Mouse (Mus musculus) CH12.LX (cell line): ENCODE results near the gene Crat. TPM values are rescaled to one million over a fixed set of nuclear protein-coding genes. Genes with fewer than 3 reads are reported as not detected.

Source experiments
- DNase-seq: peaks from one replicate; pipeline ENCODE4 v3.0.0-alpha.2; 2013; ENCODE audit errors: extremely low read depth
- H3K27ac ChIP-seq: 2 replicates; pipeline ENCODE4 v1.5.1; 2012; ENCODE audit warnings: low read depth, mild to moderate bottlenecking, control low read depth, moderate library complexity; ENCODE audit not compliant: insufficient read depth
- H3K27me3 ChIP-seq: replicated peaks from 2 replicates; pipeline ENCODE3; 2012; ENCODE audit warnings: inconsistent platforms
- H3K36me3 ChIP-seq, 2 experiments: replicated peaks in 1 of 2; 2 replicates each; pipeline versions ENCODE3 to v1.6.1; 2012; ENCODE audit warnings: inconsistent platforms in 1 of 2, low read length in 1 of 2, mild to moderate bottlenecking in 1 of 2, mixed read lengths in 1 of 2, moderate library complexity in 1 of 2; ENCODE audit not compliant: control insufficient read depth in 1 of 2, insufficient read depth in 1 of 2
- H3K4me1 ChIP-seq, 2 experiments: 2 replicates each; pipeline ENCODE4 v1.6.1; 2012; ENCODE audit warnings: inconsistent platforms in 1 of 2, moderate library complexity in 1 of 2; ENCODE audit not compliant: insufficient read depth in 2 of 2, control insufficient read depth in 1 of 2
- H3K4me2 ChIP-seq: 2 replicates; pipeline ENCODE4 v1.6.1; 2012; ENCODE audit warnings: low read depth, mild to moderate bottlenecking, control low read depth; ENCODE audit not compliant: poor library complexity, insufficient read depth, severe bottlenecking
- H3K4me3 ChIP-seq, 3 experiments: fragments of 150-350 bp in 1 of 3; sonication (generic) in 1 of 3; replicated peaks in 1 of 3; 2 replicates each; pipeline versions ENCODE3 to v1.5.1; 2011 to 2012; ENCODE audit warnings: low read depth in 2 of 3, low read length in 2 of 3, mild to moderate bottlenecking in 2 of 3, moderate library complexity in 2 of 3, control low read depth in 1 of 3, improper control_type of control experiment in 1 of 3, inconsistent platforms in 1 of 3, mixed read lengths in 1 of 3; ENCODE audit not compliant: poor library complexity in 1 of 3
- H3K79me2 ChIP-seq: replicated peaks from 2 replicates; pipeline ENCODE4 v1.6.1; 2012; ENCODE audit warnings: mild to moderate bottlenecking, moderate library complexity; ENCODE audit not compliant: control insufficient read depth, poor library complexity, insufficient read depth, severe bottlenecking; ENCODE audit errors: extremely low read depth
- H3K9ac ChIP-seq: 2 replicates; pipeline ENCODE4 v1.6.1; 2012; ENCODE audit warnings: low read depth, mild to moderate bottlenecking, control low read depth, moderate library complexity; ENCODE audit not compliant: insufficient read depth
- H3K9me3 ChIP-seq: replicated peaks from 2 replicates; pipeline ENCODE3; 2012; ENCODE audit warnings: low read length, inconsistent platforms, mixed read lengths
- CHD1 ChIP-seq: IDR thresholded peaks from 2 replicates; pipeline ENCODE4 v1.6.1; 2012; ENCODE audit warnings: low read depth, low read length, improper control_type of control experiment, inconsistent platforms
- CHD2 ChIP-seq: IDR thresholded peaks from 2 replicates; pipeline ENCODE4 v1.6.1; 2011; ENCODE audit warnings: low read length, improper control_type of control experiment
- CTCF ChIP-seq, 2 experiments: IDR thresholded peaks in 1 of 2; conservative IDR thresholded peaks in 1 of 2; 2 replicates each; pipeline ENCODE4 v1.5.1; 2011 to 2012; ENCODE audit warnings: low read depth in 2 of 2, low read length in 2 of 2, improper control_type of control experiment in 1 of 2, inconsistent platforms in 1 of 2, mild to moderate bottlenecking in 1 of 2, moderate library complexity in 1 of 2
- ELF1 ChIP-seq: IDR thresholded peaks from 2 replicates; pipeline ENCODE4 v1.6.1; 2014; ENCODE audit warnings: low read depth, mild to moderate bottlenecking, inconsistent platforms, low read length, improper control_type of control experiment
- EP300 ChIP-seq: IDR thresholded peaks from 2 replicates; pipeline ENCODE4 v1.6.1; 2011; ENCODE audit warnings: low read length, improper control_type of control experiment
- IRF4 ChIP-seq: IDR thresholded peaks from 2 replicates; pipeline ENCODE4 v1.6.1; 2014; ENCODE audit warnings: low read depth, mild to moderate bottlenecking, inconsistent platforms, low read length, improper control_type of control experiment
- JUND ChIP-seq: conservative IDR thresholded peaks from 2 replicates; pipeline ENCODE4 v1.6.1; 2011; ENCODE audit warnings: low read depth, low read length, improper control_type of control experiment
- MAFK ChIP-seq: IDR thresholded peaks from 2 replicates; pipeline ENCODE4 v1.6.1; 2011; ENCODE audit warnings: low read length, improper control_type of control experiment; ENCODE audit not compliant: insufficient replicate concordance
- MAX ChIP-seq: IDR thresholded peaks from 2 replicates; pipeline ENCODE4 v1.6.1; 2011; ENCODE audit warnings: low read length, improper control_type of control experiment
- MAZ ChIP-seq: IDR thresholded peaks from 2 replicates; pipeline ENCODE4 v1.6.1; 2012; ENCODE audit warnings: low read depth, mild to moderate bottlenecking, inconsistent platforms, low read length, improper control_type of control experiment, moderate library complexity
- MEF2A ChIP-seq: IDR thresholded peaks from 2 replicates; pipeline ENCODE4 v1.6.1; 2014; ENCODE audit warnings: low read depth, mild to moderate bottlenecking, inconsistent platforms, low read length, improper control_type of control experiment, borderline replicate concordance
- MYC ChIP-seq: IDR thresholded peaks from 2 replicates; pipeline ENCODE4 v1.6.1; 2011; ENCODE audit warnings: low read depth, mild to moderate bottlenecking, improper control_type of control experiment, low read length
- NRF1 ChIP-seq: IDR thresholded peaks from 2 replicates; pipeline ENCODE4 v1.6.1; 2014; ENCODE audit warnings: low read depth, mild to moderate bottlenecking, inconsistent platforms, low read length, improper control_type of control experiment, moderate library complexity
- POLR2A ChIP-seq: IDR thresholded peaks from 2 replicates; pipeline ENCODE4 v1.6.1; 2011; ENCODE audit warnings: low read depth, mild to moderate bottlenecking, improper control_type of control experiment, low read length
- POLR2AphosphoS2 ChIP-seq: IDR thresholded peaks from 2 replicates; pipeline ENCODE4 v1.6.1; 2011; ENCODE audit warnings: low read depth, low read length, improper control_type of control experiment
- RAD21 ChIP-seq: IDR thresholded peaks from 2 replicates; pipeline ENCODE4 v1.6.1; 2011; ENCODE audit warnings: low read depth, mild to moderate bottlenecking, low read length, improper control_type of control experiment, moderate library complexity
- RCOR1 ChIP-seq: conservative IDR thresholded peaks from 2 replicates; pipeline ENCODE4 v1.6.1; 2012; ENCODE audit warnings: low read depth, mild to moderate bottlenecking, inconsistent platforms, low read length, improper control_type of control experiment
- SIN3A ChIP-seq: IDR thresholded peaks from 2 replicates; pipeline ENCODE4 v1.6.1; 2012; ENCODE audit warnings: low read length, improper control_type of control experiment, inconsistent platforms
- USF2 ChIP-seq: conservative IDR thresholded peaks from 2 replicates; pipeline ENCODE4 v1.6.1; 2011; ENCODE audit warnings: low read depth, low read length, improper control_type of control experiment
- ZC3H11A ChIP-seq: IDR thresholded peaks from 2 replicates; pipeline ENCODE4 v1.6.1; 2012; ENCODE audit warnings: low read depth, mild to moderate bottlenecking, inconsistent platforms, low read length, improper control_type of control experiment
- ZKSCAN1 ChIP-seq: IDR thresholded peaks from 2 replicates; pipeline ENCODE4 v1.6.1; 2012; ENCODE audit warnings: low read depth, inconsistent platforms, low read length, improper control_type of control experiment, borderline replicate concordance
- ZMIZ1 ChIP-seq: IDR thresholded peaks from 2 replicates; pipeline ENCODE4 v1.6.1; 2012; ENCODE audit warnings: low read depth, mild to moderate bottlenecking, inconsistent platforms, low read length, improper control_type of control experiment
- dilution Hi-C: fragments of 300-500 bp; cut with MboI; formaldehyde crosslinking; loops from 2 replicates; pipeline ENCODE4 v1.14.3; 2020; ENCODE audit warnings: low sequenced_read_pairs; ENCODE audit not compliant: extremely low pct_unique_long_range_greater_than_20kb, extremely low pct_ligation_motif_present
- in situ Hi-C: fragments of 300-500 bp; cut with MboI; formaldehyde crosslinking; loops from 3 replicates; pipeline ENCODE4 v1.14.3; 2019; ENCODE audit warnings: low sequenced_read_pairs, low pct_ligation_motif_present, low pct_unique_long_range_greater_than_20kb, mixed read lengths
- polyA plus RNA-seq: library from polyadenylated mRNA; unstranded; fragments of >175 nt; gene quantifications from 2 replicates; pipeline ENCODE4 v1.2.1, GENCODE M21; 2012; ENCODE audit warnings: low read depth; ENCODE audit not compliant: insufficient read length
- total RNA-seq, 2 experiments: library from RNA; depleted of rRNA; stranded (reverse); fragments of 300-350 nt in 1 of 2; fragments of >200 nt in 1 of 2; gene quantifications; 2 replicates each; pipeline ENCODE4 v1.2.3; 2012 to 2014

The Crat gene
- total and polyA plus RNA-seq, 3 experiments: 1.7 to 4.5 (median 4.2) TPM

GRCm38 (mm10) chr2:30407778-30408177, 7.8 kb downstream of the Crat start:
- Histone ChIP-seq H3K4me2 (no peak overlapping the region), H3K27me3 (no peaks in the 10 kb centered on the region), H3K4me3 (no peak overlapping the region), H3K9ac (no peak overlapping the region), H3K36me3 (peaks cover 3 to 23% of the 10 kb centered on the region in 2 experiments), H3K27ac (no peak overlapping the region), H3K79me2 (no peaks in the 10 kb centered on the region), H3K4me1 (peaks cover 16 to 33% of the 10 kb centered on the region in 2 experiments), H3K9me3 (no peaks in the 10 kb centered on the region)
- in situ Hi-C loops: no loop called here
- dilution Hi-C loops: no loop called here
- TF ChIP-seq ZC3H11A (no peak), ZKSCAN1 (no peak), CHD2 (no peak), MYC (no peak), RCOR1 (no peak)
- no peak for DNase-seq

GRCm38 (mm10) chr2:30407221-30407620, 8.4 kb downstream of the Crat start:
- no peaks in the 10 kb centered on the region for H3K79me2 ChIP-seq
- DNase-seq: no peak
- H3K4me1 ChIP-seq: peaks cover 16 to 33% of the 10 kb centered on the region in 2 experiments
- H3K4me2 ChIP-seq: no peak overlapping the region
- no peak overlapping the region for H3K4me3 ChIP-seq
- H3K9me3 ChIP-seq: no peaks in the 10 kb centered on the region
- in situ Hi-C loops: no loop called here
- H3K9ac ChIP-seq: no peak overlapping the region
- peaks cover 3 to 28% of the 10 kb centered on the region in 2 experiments for H3K36me3 ChIP-seq
- dilution Hi-C loops: no loop called here
- H3K27ac ChIP-seq: no peak overlapping the region
- H3K27me3 ChIP-seq: no peaks in the 10 kb centered on the region
- TF ChIP-seq ELF1 (no peak), MAFK (no peak), POLR2AphosphoS2 (no peak), IRF4 (no peak), USF2 (no peak)

- no peak for TF ChIP-seq JUND
- TF ChIP-seq ZC3H11A: no peak
- TF ChIP-seq IRF4: no peak
- TF ChIP-seq SIN3A: no peak
- TF ChIP-seq CHD1: no peak
- TF ChIP-seq MAX: no peak
- no peak for TF ChIP-seq EP300
- TF ChIP-seq MYC: no peak
- no peak for TF ChIP-seq RAD21
- TF ChIP-seq CTCF (conservative IDR thresholded peaks at IDR 0.05 in 1 of 2, IDR thresholded peaks at IDR 0.05 in 1 of 2; ENCODE audit: low read depth in 2 of 2, low read length in 2 of 2): no peak
- no peak for TF ChIP-seq MAFK
- no peak for TF ChIP-seq ZMIZ1
- TF ChIP-seq ELF1: no peak
- no peak for TF ChIP-seq MEF2A
- TF ChIP-seq NRF1: no peak
- no peak for TF ChIP-seq MAZ
- TF ChIP-seq POLR2A: no peak
- TF ChIP-seq CHD2: no peak
- Histone ChIP-seq H3K27ac (no peak overlapping the region), H3K4me2 (no peak overlapping the region), H3K4me1 (peaks cover 16 to 32% of the 10 kb centered on the region in 2 experiments), H3K4me3 (no peak overlapping the region), H3K36me3 (peaks cover 20 to 57% of the 10 kb centered on the region in 2 experiments), H3K27me3 (no peaks in the 10 kb centered on the region), H3K9me3 (no peaks in the 10 kb centered on the region), H3K79me2 (no peaks in the 10 kb centered on the region), H3K9ac (no peak overlapping the region)
- DNase-seq: no peak
- in situ Hi-C loops: no loop called here
- dilution Hi-C loops: no loop called here
These were observed 11.7 kb downstream of the Crat start for GRCm38 (mm10) chr2:30403870-30404269.
